Mouse (Mus musculus) heart, adult 11 months (tissue): Measurements from ENCODE around the gene Micu1.
A peak's percentile ranks its signal among the peaks of the same experiment; 100 is the strongest.

Experiments used
- DNase-seq: peaks from one replicate; pipeline ENCODE4 v3.0.0; 2022

The Micu1 gene

GRCm38 (mm10) chr10:59814505-59815155 lies 112.4 kb downstream of the Micu1 start:
- DNase-seq = peak; percentile 97

GRCm38 (mm10) chr10:59816569-59816968 lies 114.3 kb downstream of the Micu1 start:
- DNase-seq = no peak

- DNase-seq = no peak
Measured at GRCm38 (mm10) chr10:59817528-59817927, 115.3 kb downstream of the Micu1 start.

GRCm38 (mm10) chr10:59817991-59818390 lies 115.7 kb downstream of the Micu1 start:
- DNase-seq = no peak

GRCm38 (mm10) chr10:59819146-59819545 lies 116.9 kb downstream of the Micu1 start:
- no peak for DNase-seq

- DNase-seq = no peak
Measured at GRCm38 (mm10) chr10:59820886-59821285, 118.6 kb downstream of the Micu1 start.

GRCm38 (mm10) chr10:59821334-59822066 lies 119.2 kb downstream of the Micu1 start:
- no peak for DNase-seq

GRCm38 (mm10) chr10:59822857-59823256 lies 120.6 kb downstream of the Micu1 start:
- DNase-seq = no peak

GRCm38 (mm10) chr10:59825137-59825812 lies 123.0 kb downstream of the Micu1 start:
- peak; percentile 98 for DNase-seq

GRCm38 (mm10) chr10:59829886-59830285 lies 127.6 kb downstream of the Micu1 start:
- DNase-seq = no peak

GRCm38 (mm10) chr10:59831950-59832349 lies 129.7 kb downstream of the Micu1 start:
- no peak for DNase-seq

GRCm38 (mm10) chr10:59835301-59836155 lies 133.3 kb downstream of the Micu1 start:
- DNase-seq = no peak

GRCm38 (mm10) chr10:59837490-59837889 lies 135.2 kb downstream of the Micu1 start:
- DNase-seq = no peak

- no peak for DNase-seq
Measured at GRCm38 (mm10) chr10:59841434-59841833, 139.2 kb downstream of the Micu1 start.

GRCm38 (mm10) chr10:59843125-59843524 lies 140.8 kb downstream of the Micu1 start:
- DNase-seq = no peak

GRCm38 (mm10) chr10:59844686-59845085 lies 142.4 kb downstream of the Micu1 start:
- DNase-seq = peak; percentile 78

GRCm38 (mm10) chr10:59846416-59846815 lies 144.1 kb downstream of the Micu1 start:
- no peak for DNase-seq

GRCm38 (mm10) chr10:59848079-59848877 lies 146.0 kb downstream of the Micu1 start:
- no peak for DNase-seq

- no peak for DNase-seq
Measured at GRCm38 (mm10) chr10:59848953-59849352, 146.7 kb downstream of the Micu1 start.

GRCm38 (mm10) chr10:59849371-59849770 lies 147.1 kb downstream of the Micu1 start:
- no peak for DNase-seq

- DNase-seq = no peak
Measured at GRCm38 (mm10) chr10:59857157-59857556, 154.9 kb downstream of the Micu1 start.

- no peak for DNase-seq
Measured at GRCm38 (mm10) chr10:59860684-59861083, 158.4 kb downstream of the Micu1 start.
